Mouse (Mus musculus) E14TG2a.4 (cell line): ENCODE measurements at regions not wholly inside any gene's neighbourhood (a gene's known extent, or its start where the extent isn't known, plus 50 kb on each side); places are given as distances from the start of the nearest gene placed in this dataset.
"Not testable (repeated sequence)": the region's sequence is repeated elsewhere in the genome, so short reads cannot be mapped to it uniquely, and the experiment has no call there.

ENCODE experiments used
- H3K27me3 ChIP-seq: 2 replicates; pipeline ENCODE4 v1.6.1; 2014; ENCODE audit warnings: low read length, control low read depth; ENCODE audit not compliant: insufficient read depth
- H3K36me3 ChIP-seq: 2 replicates; pipeline ENCODE4 v1.6.1; 2014; ENCODE audit warnings: low read length, control low read depth; ENCODE audit not compliant: insufficient read depth
- H3K4me1 ChIP-seq: replicated peaks from 2 replicates; pipeline ENCODE4 v1.6.1; 2014; ENCODE audit warnings: low read depth, low read length, control low read depth
- H3K4me3 ChIP-seq: replicated peaks from 2 replicates; pipeline ENCODE4 v1.5.1; 2014; ENCODE audit warnings: mild to moderate bottlenecking, low read length
- H3K9me3 ChIP-seq: 2 replicates; pipeline ENCODE4 v1.6.1; 2014; ENCODE audit warnings: low read length, control low read depth
- CTCF ChIP-seq: conservative IDR thresholded peaks from 2 replicates; pipeline ENCODE4 v1.5.1; 2014; ENCODE audit warnings: low read length
- NANOG ChIP-seq: IDR thresholded peaks from 2 replicates; pipeline ENCODE4 v1.6.1; 2014; ENCODE audit warnings: borderline replicate concordance, low read length, mixed read lengths
- POU5F1 ChIP-seq: IDR thresholded peaks from 2 replicates; pipeline ENCODE4 v1.6.1; 2014; ENCODE audit warnings: low read length, borderline replicate concordance

GRCm38 (mm10) chr5:68326998-68327593 lies 295.5 kb downstream of the Grxcr1 start:
- no peak for TF ChIP-seq CTCF
- no peak for TF ChIP-seq NANOG
- TF ChIP-seq POU5F1 = no peak
- no peaks in the 10 kb centered on the region for H3K9me3 ChIP-seq
- H3K27me3 ChIP-seq = no peaks in the 10 kb centered on the region
- no peak overlapping the region for H3K4me3 ChIP-seq
- H3K4me1 ChIP-seq = peaks cover 4% of the 10 kb centered on the region; the same call in 1 of the 2 replicates
- H3K36me3 ChIP-seq = no peaks in the 10 kb centered on the region

GRCm38 (mm10) chr5:68329311-68329710 lies 297.7 kb downstream of the Grxcr1 start:
- H3K4me1 ChIP-seq = no peaks in the 10 kb centered on the region
- H3K27me3 ChIP-seq = no peaks in the 10 kb centered on the region
- H3K4me3 ChIP-seq = no peak overlapping the region
- no peaks in the 10 kb centered on the region for H3K36me3 ChIP-seq
- TF ChIP-seq POU5F1 (no peak), NANOG (no peak)
- H3K9me3 ChIP-seq = no peaks in the 10 kb centered on the region

DNA sequence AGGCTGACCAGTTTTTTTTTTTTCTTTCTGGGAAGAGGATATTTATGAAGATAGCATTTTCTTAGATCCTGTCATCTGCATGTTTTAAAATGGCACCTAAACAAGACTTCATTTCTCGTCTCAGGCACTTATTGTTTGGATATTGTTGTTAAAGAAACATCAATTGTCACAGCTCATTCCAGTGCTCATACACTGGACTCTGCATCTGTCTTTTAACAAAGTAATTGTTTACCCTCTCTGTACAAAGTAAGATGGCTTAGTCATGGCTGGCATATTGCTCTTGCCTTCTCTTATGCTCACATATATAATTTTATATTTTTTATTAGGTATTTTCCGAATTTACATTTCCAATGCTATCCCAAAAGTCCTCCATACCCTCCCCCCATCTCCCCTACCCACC lies 298.2 kb downstream of the Grxcr1 start:
- H3K4me1 ChIP-seq = no peaks in the 10 kb centered on the region
- TF ChIP-seq POU5F1 (no peak), NANOG (no peak), CTCF (no peak)
- H3K9me3 ChIP-seq = no peaks in the 10 kb centered on the region
- H3K4me3 ChIP-seq = no peak overlapping the region
- H3K27me3 ChIP-seq = no peaks in the 10 kb centered on the region
- no peaks in the 10 kb centered on the region for H3K36me3 ChIP-seq

GRCm38 (mm10) chr5:68350921-68351320 lies 319.3 kb downstream of the Grxcr1 start:
- no peak for TF ChIP-seq CTCF
- TF ChIP-seq POU5F1 = no peak
- no peak for TF ChIP-seq NANOG
- Histone ChIP-seq H3K27me3 (no peaks in the 10 kb centered on the region), H3K4me1 (no peaks in the 10 kb centered on the region), H3K4me3 (no peak overlapping the region), H3K9me3 (no peaks in the 10 kb centered on the region), H3K36me3 (no peaks in the 10 kb centered on the region)

DNA sequence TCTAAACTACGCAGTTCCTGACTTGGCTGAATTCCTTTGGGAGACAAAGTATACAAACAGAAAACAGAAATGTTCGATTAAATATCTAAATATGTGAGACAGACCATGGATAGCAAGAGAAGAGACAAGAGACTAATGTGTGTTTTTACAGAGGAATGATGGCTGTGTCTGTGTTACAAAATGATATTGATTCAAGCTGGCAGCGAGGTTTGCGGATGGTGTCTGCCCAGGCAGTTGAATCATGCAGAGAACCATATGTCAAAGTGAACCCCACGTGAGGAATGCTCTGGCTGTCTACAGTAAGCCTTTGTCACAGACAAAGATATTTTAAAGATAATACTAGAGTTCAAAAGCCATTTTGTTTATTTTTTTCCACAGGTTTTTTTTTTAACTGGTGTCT lies 320.2 kb downstream of the Grxcr1 start:
- Histone ChIP-seq H3K4me3 (no peak overlapping the region), H3K4me1 (no peaks in the 10 kb centered on the region), H3K27me3 (no peaks in the 10 kb centered on the region), H3K36me3 (no peaks in the 10 kb centered on the region), H3K9me3 (no peaks in the 10 kb centered on the region)
- no peak for TF ChIP-seq POU5F1
- no peak for TF ChIP-seq CTCF
- TF ChIP-seq NANOG = no peak

GRCm38 (mm10) chr5:68353211-68353610 lies 321.6 kb downstream of the Grxcr1 start:
- no peak overlapping the region for H3K4me3 ChIP-seq
- no peak for TF ChIP-seq CTCF
- H3K27me3 ChIP-seq = no peaks in the 10 kb centered on the region
- H3K36me3 ChIP-seq = no peaks in the 10 kb centered on the region
- H3K9me3 ChIP-seq = no peaks in the 10 kb centered on the region
- H3K4me1 ChIP-seq = no peaks in the 10 kb centered on the region

DNA sequence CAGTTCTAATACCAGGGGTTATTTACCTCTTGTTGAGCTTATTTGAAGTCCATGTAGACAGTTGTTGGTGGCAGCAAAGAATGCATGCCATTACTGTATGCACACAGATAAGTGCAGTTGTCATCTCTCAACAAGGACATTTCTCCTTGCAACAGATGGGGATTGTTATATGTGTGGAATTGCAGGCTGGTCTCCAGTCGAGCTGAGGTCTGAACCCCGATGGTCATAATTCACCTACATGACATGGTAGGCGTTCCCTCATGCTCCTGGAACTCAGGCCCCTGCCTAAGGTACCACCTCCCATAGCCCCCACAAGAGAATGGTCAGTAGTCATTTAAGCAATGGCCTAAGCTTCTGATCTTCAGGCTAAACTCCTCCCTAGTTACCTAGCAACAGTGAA lies 322.2 kb downstream of the Grxcr1 start:
- not testable (repeated sequence) for H3K36me3 ChIP-seq, H3K9me3 ChIP-seq, H3K4me1 ChIP-seq, H3K27me3 ChIP-seq, H3K4me3 ChIP-seq

GRCm38 (mm10) chr5:68361581-68362211 lies 330.1 kb downstream of the Grxcr1 start:
- Histone ChIP-seq H3K4me1 (no peaks in the 10 kb centered on the region), H3K4me3 (no peak overlapping the region), H3K27me3 (no peaks in the 10 kb centered on the region), H3K9me3 (peaks cover 20% of the 10 kb centered on the region), H3K36me3 (no peaks in the 10 kb centered on the region)
- no peak for TF ChIP-seq CTCF
- no peak for TF ChIP-seq POU5F1
- TF ChIP-seq NANOG = no peak

DNA sequence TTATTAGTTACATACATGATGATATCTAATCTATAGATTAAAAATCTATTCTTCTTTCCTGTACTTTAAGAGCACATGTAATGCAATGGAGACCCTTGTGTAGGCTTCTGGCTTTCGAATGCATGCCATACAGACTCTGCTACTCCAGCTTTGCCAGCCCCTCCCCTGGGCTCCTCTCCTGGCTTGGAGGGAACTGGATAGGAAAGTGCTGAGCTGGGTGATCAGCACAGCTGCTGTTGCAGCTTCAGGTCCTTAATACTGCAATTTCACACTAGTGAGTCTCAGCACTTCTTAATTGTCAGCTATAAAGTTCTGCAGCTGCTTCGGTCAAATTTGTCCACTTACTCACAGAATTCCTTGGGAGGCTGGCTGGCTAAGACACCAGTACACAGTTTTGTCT lies 341.4 kb downstream of the Grxcr1 start:
- Histone ChIP-seq H3K4me3 (no peak overlapping the region), H3K9me3 (no peaks in the 10 kb centered on the region), H3K27me3 (no peaks in the 10 kb centered on the region), H3K4me1 (no peaks in the 10 kb centered on the region), H3K36me3 (no peaks in the 10 kb centered on the region)
- TF ChIP-seq CTCF = no peak
- no peak for TF ChIP-seq NANOG
- no peak for TF ChIP-seq POU5F1
